Mouse (Mus musculus): ENCODE data around the gene Acbd4. TPM values are rescaled to one million over a fixed set of nuclear protein-coding genes. Genes with fewer than 3 reads are reported as not detected.

Gene Acbd4
- total RNA-seq, 2 experiments from 2014 or later: 28.6 to 41.4 TPM

GRCm38 (mm10) chr11:103113005-103113404, 11.5 kb downstream of the Acbd4 start:
- peak; percentile 31 to 66 for DNase-seq

GRCm38 (mm10) chr11:103113771-103114170, 12.3 kb downstream of the Acbd4 start:
- DNase-seq: peak in 1 of 2 experiments; percentile 30

- DNase-seq: no peak
Measured at GRCm38 (mm10) chr11:103114270-103114943, 12.9 kb downstream of the Acbd4 start.

DNA sequence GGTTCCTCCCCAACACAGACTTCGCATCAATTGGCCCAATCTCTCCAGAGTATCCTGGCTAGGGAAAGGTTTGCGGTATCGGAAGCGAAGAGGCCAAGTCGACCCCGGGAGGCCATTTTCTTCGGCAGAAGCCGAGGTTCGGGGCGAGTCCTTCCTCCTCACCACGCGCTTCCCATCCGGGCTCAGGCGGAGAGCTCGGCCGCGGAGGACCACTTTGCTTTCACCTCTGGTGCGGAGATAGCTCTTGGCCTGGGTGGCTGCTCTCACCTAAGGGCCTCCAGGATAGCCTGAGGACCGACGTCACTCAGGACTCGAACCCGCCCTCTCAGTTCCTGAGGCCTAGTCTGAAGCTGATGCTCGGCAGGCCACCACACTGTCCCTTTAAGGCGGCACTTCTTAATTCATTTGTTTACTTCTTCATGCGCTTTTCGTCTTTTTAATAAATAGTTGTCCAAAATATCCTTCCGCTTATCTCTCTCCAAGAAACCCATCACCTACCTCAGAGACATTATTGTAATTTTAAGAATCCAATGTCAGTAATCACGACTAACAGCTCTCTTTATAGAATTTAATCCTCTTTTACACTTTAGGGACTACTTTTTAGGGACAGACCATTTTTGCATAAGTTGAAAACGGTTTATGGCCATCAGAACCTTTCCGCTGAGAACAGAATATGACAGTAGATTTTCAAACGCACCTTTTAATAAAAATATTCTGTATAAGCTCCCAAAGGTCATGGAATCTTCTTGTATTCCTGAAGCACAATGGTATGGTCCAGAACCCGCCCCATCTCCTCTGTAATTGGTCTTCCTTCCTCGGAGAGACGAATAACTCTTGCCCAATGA, 13.9 kb downstream of the Acbd4 start:
- peak; percentile 90 to 92 for DNase-seq

DNA sequence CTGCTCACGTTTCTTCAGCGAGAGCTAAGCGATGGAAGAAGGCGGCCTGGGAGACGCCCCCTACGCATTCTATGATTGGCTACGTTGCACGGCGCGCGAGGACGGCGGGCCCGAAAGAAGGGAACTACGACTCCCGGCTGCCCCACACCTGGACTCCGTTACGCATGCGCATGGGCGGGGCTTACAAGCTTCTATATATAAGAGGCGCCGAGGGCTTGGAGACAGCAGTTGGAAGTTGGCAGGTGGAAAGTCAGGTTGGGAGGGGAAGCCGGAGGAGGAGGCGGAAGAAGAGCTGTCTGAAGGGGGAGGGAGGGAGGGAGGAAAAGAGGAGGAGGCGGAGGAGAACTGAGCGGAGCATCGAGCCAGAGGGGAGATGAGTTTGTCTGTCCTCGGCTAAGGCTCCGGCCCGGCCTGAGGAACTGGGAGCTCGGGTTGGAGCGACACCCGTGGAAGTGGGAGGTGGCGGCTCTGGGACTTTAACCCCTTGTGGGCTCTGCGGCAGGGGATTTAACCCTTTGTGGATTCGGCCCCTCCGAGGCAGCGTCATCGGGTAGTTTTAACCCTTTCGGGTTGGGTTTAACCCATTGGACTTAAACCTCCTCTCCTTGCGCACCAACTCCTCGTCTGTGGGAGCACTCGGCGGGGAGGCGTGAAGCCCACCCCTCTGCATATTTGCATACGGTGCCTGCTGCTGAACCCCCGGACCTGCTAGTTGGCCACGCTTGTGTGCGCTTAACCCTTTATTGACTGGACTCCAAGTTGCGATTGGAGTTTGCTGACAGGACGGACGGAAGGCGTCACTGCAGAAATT, 14.7 kb downstream of the Acbd4 start, which contains the start of gene Hexim1:
Gene Hexim1, plus strand, starts transcription at position 224 of the 811 bp plus-strand sequence.
- peak; percentile 100 for DNase-seq

- DNase-seq: peak; percentile 87 to 88
Measured at GRCm38 (mm10) chr11:103116959-103117590, 15.6 kb downstream of the Acbd4 start.

DNA sequence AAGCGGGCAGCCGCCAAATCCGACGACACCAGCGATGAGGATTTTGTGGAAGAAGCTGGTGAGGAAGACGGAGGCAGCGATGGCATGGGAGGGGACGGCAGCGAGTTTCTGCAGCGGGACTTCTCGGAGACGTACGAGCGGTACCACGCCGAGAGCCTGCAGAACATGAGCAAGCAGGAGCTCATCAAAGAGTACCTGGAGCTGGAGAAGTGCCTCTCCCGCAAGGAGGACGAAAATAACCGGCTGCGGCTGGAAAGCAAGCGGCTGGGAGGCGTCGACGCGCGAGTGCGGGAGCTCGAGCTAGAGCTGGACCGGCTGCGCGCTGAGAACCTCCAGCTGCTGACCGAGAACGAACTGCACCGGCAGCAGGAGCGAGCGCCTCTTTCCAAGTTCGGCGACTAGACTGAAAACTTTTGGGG, 16.1 kb downstream of the Acbd4 start:
- DNase-seq: peak in 1 of 2 experiments; percentile 55

- peak in 1 of 2 experiments; percentile 12 for DNase-seq
Measured at GRCm38 (mm10) chr11:103118866-103119265, 17.4 kb downstream of the Acbd4 start.

- DNase-seq: peak in 1 of 2 experiments; percentile 23
Measured at GRCm38 (mm10) chr11:103119609-103120008, 18.1 kb downstream of the Acbd4 start.

- DNase-seq: peak in 1 of 2 experiments; percentile 36
Measured at GRCm38 (mm10) chr11:103120315-103120714, 18.8 kb downstream of the Acbd4 start.

DNA sequence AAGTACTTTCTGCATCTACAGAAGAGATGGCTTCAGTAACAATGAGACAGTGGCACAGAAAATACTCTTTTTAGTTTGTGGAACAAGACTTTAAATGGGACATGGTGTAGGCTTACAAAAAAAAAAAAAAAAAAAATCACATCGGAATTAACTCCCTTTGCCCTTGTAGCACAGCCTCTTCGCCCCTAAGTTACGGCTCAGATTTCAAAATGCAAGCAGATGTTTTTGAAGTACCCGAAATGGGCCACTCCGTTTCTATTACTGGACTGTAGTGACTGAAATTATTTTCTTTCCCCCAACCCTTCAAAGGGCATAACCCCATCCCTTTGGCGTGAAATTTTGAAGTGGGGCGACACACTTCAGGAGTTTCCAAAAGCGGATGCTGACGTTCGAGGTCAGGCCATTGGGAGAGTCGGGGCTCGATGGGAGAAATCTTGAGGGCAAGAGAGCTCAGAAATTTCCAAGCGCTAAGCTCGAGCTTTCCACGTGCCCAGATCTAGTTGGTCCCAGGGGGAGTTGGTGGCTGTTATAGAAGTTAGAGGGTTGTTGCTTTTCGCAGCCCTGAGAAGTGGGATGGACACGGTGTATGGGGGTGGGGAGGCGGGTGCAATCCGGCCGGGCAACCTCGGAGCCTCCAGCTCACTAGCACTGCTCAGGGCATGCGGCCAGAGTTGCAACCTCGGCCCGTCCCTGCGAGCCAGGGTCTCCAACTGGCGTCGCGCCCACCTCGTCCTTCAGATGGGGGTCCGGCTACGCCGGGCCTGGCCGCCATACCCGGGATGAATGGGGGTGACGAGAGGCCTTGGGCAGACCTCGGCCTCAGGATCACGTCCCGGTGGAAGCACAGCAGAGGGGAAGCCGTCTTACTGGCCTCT, 30.5 kb downstream of the Acbd4 start, which contains the start of gene Hexim2:
Gene Hexim2, plus strand, starts transcription at position 729 of the 875 bp plus-strand sequence.
- peak; percentile 60 to 82 for DNase-seq

DNA sequence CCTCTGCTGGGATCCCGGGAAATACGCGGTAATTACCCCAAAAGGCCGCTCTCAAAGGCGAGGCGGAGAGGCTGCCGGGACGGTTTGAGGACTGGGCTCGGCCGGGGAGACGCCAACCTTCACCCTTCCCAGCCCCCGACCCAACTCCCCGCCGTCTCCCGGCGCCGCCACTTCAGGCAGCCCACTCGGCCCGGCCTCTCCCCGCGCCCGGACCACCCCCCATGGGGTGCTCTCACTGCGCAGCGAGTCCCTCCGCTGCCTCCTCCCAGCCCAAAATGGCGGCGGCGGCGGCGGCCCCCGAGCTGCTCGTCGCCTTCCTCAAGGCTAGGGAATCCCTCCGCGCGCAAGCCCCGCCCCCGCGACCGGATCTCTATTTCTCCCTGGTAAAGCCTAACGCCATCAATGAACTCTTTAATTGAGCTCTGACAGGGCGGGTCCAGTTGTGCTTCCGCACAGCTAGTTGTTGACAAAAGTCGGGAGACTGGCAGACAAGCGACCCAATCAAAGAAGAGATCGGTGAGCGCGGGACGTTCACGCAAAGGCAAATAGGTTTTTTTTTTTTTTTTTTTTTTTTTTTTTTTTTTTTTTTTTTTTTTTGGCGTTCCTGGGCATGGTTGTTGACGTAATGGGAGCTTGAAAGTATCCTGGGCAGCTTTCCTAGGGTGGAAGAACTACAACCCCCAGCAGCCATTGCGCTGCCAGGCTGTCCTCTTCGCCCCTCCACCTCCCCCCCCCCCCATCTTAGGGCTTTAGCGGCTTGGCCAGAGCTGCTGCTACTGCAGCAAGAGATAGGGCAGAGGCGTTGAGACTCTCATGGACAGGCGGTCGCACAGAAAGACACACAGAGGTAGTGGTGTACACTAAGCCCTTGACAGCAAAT, 31.3 kb downstream of the Acbd4 start:
- DNase-seq: peak; percentile 100

DNA sequence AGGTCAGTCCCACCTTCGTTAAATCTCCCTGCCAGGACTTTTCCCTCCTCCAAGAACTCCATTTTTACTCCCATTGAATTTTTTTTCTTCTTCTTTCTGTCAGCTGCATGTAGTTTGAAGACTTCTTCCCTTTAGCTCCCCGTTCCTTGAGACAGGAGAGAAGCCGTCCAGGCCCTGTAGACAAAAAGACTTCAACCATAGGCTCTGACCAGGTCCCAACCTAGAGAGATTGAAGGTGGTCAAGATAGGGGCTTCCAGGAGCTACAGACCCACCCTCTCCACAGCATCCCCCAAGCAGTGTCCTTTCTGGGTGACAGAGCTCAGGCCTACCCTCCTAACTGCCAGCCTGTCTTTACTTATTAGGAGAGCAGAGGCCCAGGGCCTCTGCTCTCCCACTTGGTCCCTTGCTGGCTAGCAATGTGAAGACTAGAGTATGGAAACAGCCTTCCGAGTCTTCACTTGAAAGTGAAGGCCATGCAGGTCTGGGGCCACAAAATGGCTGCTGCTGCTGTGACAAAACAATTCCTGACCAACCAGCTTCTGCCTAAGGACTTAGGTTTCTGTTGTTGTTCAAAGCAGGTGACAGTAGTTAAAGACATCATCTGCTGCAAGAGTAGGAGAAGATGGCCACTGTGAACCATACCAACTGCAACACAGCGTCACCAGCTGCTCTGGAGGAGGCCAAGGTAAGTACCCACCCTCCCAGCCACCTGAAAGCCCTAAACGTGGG, 32.1 kb downstream of the Acbd4 start:
- DNase-seq: no peak

GRCm38 (mm10) chr11:103134221-103134620, 32.7 kb downstream of the Acbd4 start:
- no peak for DNase-seq

DNA sequence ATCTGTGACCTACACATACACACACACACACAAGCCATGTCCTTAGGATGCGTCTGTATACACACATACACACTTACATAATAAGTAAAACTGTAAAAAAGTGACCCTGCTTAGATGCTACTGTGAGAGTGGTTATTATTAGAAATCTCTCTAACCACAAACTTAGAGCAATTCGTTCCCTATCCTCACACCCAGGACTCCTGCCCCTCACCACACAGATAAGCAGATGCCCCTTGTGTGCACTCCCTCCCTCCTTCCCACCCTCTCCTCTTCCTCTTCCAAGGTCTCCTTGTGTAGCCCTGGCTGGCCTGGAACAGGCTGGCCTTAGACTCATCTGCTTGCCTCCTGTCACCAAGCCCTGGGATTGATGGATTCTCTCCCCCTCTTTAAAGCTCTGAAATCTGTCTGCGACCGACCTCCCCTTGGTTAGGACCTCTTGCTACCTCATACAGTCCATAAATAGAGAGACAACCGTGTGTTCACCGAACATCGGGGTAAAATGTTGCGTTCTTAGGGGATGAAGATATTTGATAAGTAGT, 34.6 kb downstream of the Acbd4 start:
- no peak for DNase-seq

GRCm38 (mm10) chr11:103139951-103140762, 38.7 kb downstream of the Acbd4 start:
- DNase-seq: no peak

- DNase-seq: peak in 1 of 2 experiments; percentile 52
Measured at GRCm38 (mm10) chr11:103140763-103141100, 39.2 kb downstream of the Acbd4 start.
